Mouse (Mus musculus) layer of hippocampus, adult 2 months (tissue): ENCODE measurements at regions not wholly inside any gene's neighbourhood (a gene's known extent, or its start where the extent isn't known, plus 50 kb on each side); places are given as distances from the start of the nearest gene placed in this dataset.
A peak's percentile ranks its signal among the peaks of the same experiment; 100 is the strongest.

ENCODE experiments used
- DNase-seq, 2 experiments: peaks; one replicate each; pipeline ENCODE4 v3.0.0; 2022; ENCODE audit warnings: low spot score in 2 of 2
- H3K27ac ChIP-seq: fragments of 200-600 bp; 2 replicates; pipeline ENCODE4 v1.8.1; 2022
- H3K4me3 ChIP-seq: fragments of 200-600 bp; 2 replicates; pipeline ENCODE4 v1.8.1; 2022; ENCODE audit warnings: mild to moderate bottlenecking
- CTCF ChIP-seq: fragments of 200-600 bp; conservative IDR thresholded peaks from 2 replicates; pipeline ENCODE4 v1.8.1; 2022; ENCODE audit warnings: antibody characterized with exemption, mild to moderate bottlenecking, moderate library complexity

GRCm38 (mm10) chr13:52258373-52258772, 272.7 kb downstream of the Diras2 start:
- TF ChIP-seq CTCF = no peak
- Histone ChIP-seq H3K4me3 (no peak overlapping the region), H3K27ac (no peak overlapping the region)
- DNase-seq = no peak

- DNase-seq = no peak
- Histone ChIP-seq H3K27ac (peak overlapping the region; percentile 28; the same call in 1 of the 2 replicates), H3K4me3 (peak overlapping the region; percentile 13; the same call in 1 of the 2 replicates)
- TF ChIP-seq CTCF = no peak
Measured at GRCm38 (mm10) chr13:52262949-52263550, 268.0 kb downstream of the Diras2 start.

GRCm38 (mm10) chr13:52268279-52268678, 262.8 kb downstream of the Diras2 start:
- Histone ChIP-seq H3K27ac (no peak overlapping the region), H3K4me3 (no peak overlapping the region)
- DNase-seq = no peak
- TF ChIP-seq CTCF = no peak

- TF ChIP-seq CTCF = no peak
- H3K27ac ChIP-seq = no peak overlapping the region
Measured at GRCm38 (mm10) chr13:52273502-52274246, 257.4 kb downstream of the Diras2 start.

GRCm38 (mm10) chr13:52275196-52275595, 255.9 kb downstream of the Diras2 start:
- no peak for DNase-seq
- no peak overlapping the region for H3K27ac ChIP-seq
- no peak overlapping the region for H3K4me3 ChIP-seq
- TF ChIP-seq CTCF = no peak

More at GRCm38 (mm10) chr13:52273502-52274246, 257.4 kb downstream of the Diras2 start:
- DNase-seq = peak in 1 of 2 experiments; percentile 35
- no peak overlapping the region for H3K4me3 ChIP-seq

- Histone ChIP-seq H3K27ac (no peak overlapping the region), H3K4me3 (no peak overlapping the region)
- TF ChIP-seq CTCF = peak; percentile 87
- peak; percentile 52 to 75 for DNase-seq
Measured at GRCm38 (mm10) chr13:52275675-52276074, 255.4 kb downstream of the Diras2 start.

- no peak for DNase-seq
- Histone ChIP-seq H3K4me3 (no peak overlapping the region), H3K27ac (no peak overlapping the region)
- no peak for TF ChIP-seq CTCF
Measured at GRCm38 (mm10) chr13:52277195-52277594, 253.9 kb downstream of the Diras2 start.

- TF ChIP-seq CTCF = no peak
- Histone ChIP-seq H3K4me3 (no peak overlapping the region), H3K27ac (no peak overlapping the region)
- no peak for DNase-seq
Measured at GRCm38 (mm10) chr13:52278831-52279230, 252.2 kb downstream of the Diras2 start.

GRCm38 (mm10) chr13:52279281-52279969, 251.7 kb downstream of the Diras2 start:
- no peak for TF ChIP-seq CTCF
- no peak overlapping the region for H3K4me3 ChIP-seq
- H3K27ac ChIP-seq = no peak overlapping the region
- no peak for DNase-seq

- DNase-seq = no peak
- no peak overlapping the region for H3K4me3 ChIP-seq
- no peak for TF ChIP-seq CTCF
- H3K27ac ChIP-seq = no peak overlapping the region
Measured at GRCm38 (mm10) chr13:52279970-52280348, 251.1 kb downstream of the Diras2 start.

- TF ChIP-seq CTCF = peak; percentile 21
- Histone ChIP-seq H3K27ac (no peak overlapping the region), H3K4me3 (no peak overlapping the region)
- no peak for DNase-seq
Measured at GRCm38 (mm10) chr13:52281271-52281670, 249.8 kb downstream of the Diras2 start.

GRCm38 (mm10) chr13:52282500-52282899, 248.6 kb downstream of the Diras2 start:
- DNase-seq = peak; percentile 34 to 60
- H3K4me3 ChIP-seq = no peak overlapping the region; the same call in 1 of the 2 replicates
- TF ChIP-seq CTCF = no peak
- no peak overlapping the region for H3K27ac ChIP-seq

GRCm38 (mm10) chr13:52283456-52283855, 247.6 kb downstream of the Diras2 start:
- Histone ChIP-seq H3K27ac (no peak overlapping the region), H3K4me3 (no peak overlapping the region)
- no peak for TF ChIP-seq CTCF
- no peak for DNase-seq
